Mouse (Mus musculus) left cerebral cortex, adult 8-10 months (tissue): ENCODE results near the gene Olfr1385. TPM values are rescaled to one million over a fixed set of nuclear protein-coding genes. Genes with fewer than 3 reads are reported as not detected.
"Not testable (repeated sequence)": the region's sequence is repeated elsewhere in the genome, so short reads cannot be mapped to it uniquely, and the experiment has no call there.

Source experiments
- DNase-seq, 2 experiments: peaks; one replicate each; pipeline ENCODE4 v3.0.0; 2022; ENCODE audit warnings: low spot score in 2 of 2
- total RNA-seq, 4 experiments: library from RNA; stranded (reverse); gene quantifications; 2 replicates each; pipeline ENCODE4 v1.2.4; 2022

Olfr1385 gene
- under 1 TPM in 1 of 4 experiments, not detected in 3; 0.11 TPM for total RNA-seq

GRCm38 (mm10) chr11:49488770-49489169, at the start of gene Olfr1385:
Gene Olfr1385, plus strand, starts transcription at chr11:49489070.
- DNase-seq: not testable (repeated sequence)

- DNase-seq: no peak
These were observed 33.8 kb upstream of the Olfr1385 start, which contains the start of gene Olfr1387 for GRCm38 (mm10) chr11:49455043-49455442. Gene Olfr1387, plus strand, starts transcription at chr11:49455343.

- DNase-seq: not testable (repeated sequence)
These were observed 24.1 kb upstream of the Olfr1385 start, which contains the start of gene Olfr1386 for GRCm38 (mm10) chr11:49464746-49465145. Gene Olfr1386, plus strand, starts transcription at chr11:49465046.

- no peak for DNase-seq
These were observed 2.9 kb upstream of the Olfr1385 start for GRCm38 (mm10) chr11:49485973-49486372.

- peak in 1 of 2 experiments; percentile 9 for DNase-seq
These were observed 29.2 kb downstream of the Olfr1385 start for GRCm38 (mm10) chr11:49518086-49518485.

GRCm38 (mm10) chr11:49519348-49519747, 30.5 kb downstream of the Olfr1385 start, which contains the start of gene Olfr1383:
Gene Olfr1383, plus strand, starts transcription at chr11:49519648.
- DNase-seq: no peak

- no peak for DNase-seq
These were observed 39.1 kb downstream of the Olfr1385 start, which contains the start of gene Olfr1382 for GRCm38 (mm10) chr11:49527947-49528346. Gene Olfr1382, plus strand, starts transcription at chr11:49528247.

GRCm38 (mm10) chr11:49532761-49533160, 43.9 kb downstream of the Olfr1385 start:
- no peak for DNase-seq

- DNase-seq: peak in 1 of 2 experiments; percentile 10
These were observed 47.8 kb downstream of the Olfr1385 start for GRCm38 (mm10) chr11:49536631-49537030.

- DNase-seq: not testable (repeated sequence)
These were observed 54.3 kb downstream of the Olfr1385 start, which contains the start of gene Olfr1381 for GRCm38 (mm10) chr11:49543149-49543548. Gene Olfr1381, plus strand, starts transcription at chr11:49543449.

Other genes starting within 250 kb of the Olfr1385 start
- 10 to 100 TPM; 65.9 to 72.3 (median 69.2) TPM for gene Mgat1, start 244.9 kb upstream of the Olfr1385 start, total RNA-seq
- 1 to 10 TPM in 2 of 4 experiments, under 1 TPM in 2; 0.65 to 1.1 (median 0.84) TPM for gene Olfr1393, start 210.8 kb upstream of the Olfr1385 start, total RNA-seq
- gene Olfr1392, start 203.8 kb upstream of the Olfr1385 start, total RNA-seq: under 1 TPM in 3 of 4 experiments, not detected in 1; 0.18 to 0.28 (median 0.23) TPM
- gene Olfr10, start 184.3 kb upstream of the Olfr1385 start, total RNA-seq: not detected
- gene Olfr1391, start 166.3 kb upstream of the Olfr1385 start, total RNA-seq: not detected
- not detected for gene Olfr1390, start 153.9 kb upstream of the Olfr1385 start, total RNA-seq
- not detected for gene Olfr1389, start 66.0 kb upstream of the Olfr1385 start, total RNA-seq
- gene Olfr1388, start 52.4 kb upstream of the Olfr1385 start, total RNA-seq: under 1 TPM; 0.15 to 0.57 (median 0.26) TPM
- gene Olfr1387, start 33.7 kb upstream of the Olfr1385 start, total RNA-seq: not detected
- not detected for gene Olfr1386, start 24.0 kb upstream of the Olfr1385 start, total RNA-seq
- not detected for gene Olfr1384, start 17.7 kb downstream of the Olfr1385 start, total RNA-seq
- gene Olfr1383, start 30.6 kb downstream of the Olfr1385 start, total RNA-seq: not detected
- gene Olfr1382, start 39.2 kb downstream of the Olfr1385 start, total RNA-seq: not detected
- gene Olfr1381, start 54.4 kb downstream of the Olfr1385 start, total RNA-seq: not detected
- not detected for gene Olfr1380, start 67.8 kb downstream of the Olfr1385 start, total RNA-seq
- gene Flt4, start 120.2 kb downstream of the Olfr1385 start, total RNA-seq: 1 to 10 TPM; 2.5 to 3.0 (median 2.8) TPM
- not detected for gene Scgb3a1, start 174.5 kb downstream of the Olfr1385 start, total RNA-seq
- 10 to 100 TPM; 45.5 to 58.3 (median 52.1) TPM for gene Cnot6, start 223.7 kb downstream of the Olfr1385 start, total RNA-seq